Mouse (Mus musculus): ENCODE measurements around the gene Ipo7.
A peak's percentile ranks its signal among the peaks of the same experiment; 100 is the strongest.
"Not testable (repeated sequence)": the region's sequence is repeated elsewhere in the genome, so short reads cannot be mapped to it uniquely, and the experiment has no call there.

The Ipo7 gene

DNA sequence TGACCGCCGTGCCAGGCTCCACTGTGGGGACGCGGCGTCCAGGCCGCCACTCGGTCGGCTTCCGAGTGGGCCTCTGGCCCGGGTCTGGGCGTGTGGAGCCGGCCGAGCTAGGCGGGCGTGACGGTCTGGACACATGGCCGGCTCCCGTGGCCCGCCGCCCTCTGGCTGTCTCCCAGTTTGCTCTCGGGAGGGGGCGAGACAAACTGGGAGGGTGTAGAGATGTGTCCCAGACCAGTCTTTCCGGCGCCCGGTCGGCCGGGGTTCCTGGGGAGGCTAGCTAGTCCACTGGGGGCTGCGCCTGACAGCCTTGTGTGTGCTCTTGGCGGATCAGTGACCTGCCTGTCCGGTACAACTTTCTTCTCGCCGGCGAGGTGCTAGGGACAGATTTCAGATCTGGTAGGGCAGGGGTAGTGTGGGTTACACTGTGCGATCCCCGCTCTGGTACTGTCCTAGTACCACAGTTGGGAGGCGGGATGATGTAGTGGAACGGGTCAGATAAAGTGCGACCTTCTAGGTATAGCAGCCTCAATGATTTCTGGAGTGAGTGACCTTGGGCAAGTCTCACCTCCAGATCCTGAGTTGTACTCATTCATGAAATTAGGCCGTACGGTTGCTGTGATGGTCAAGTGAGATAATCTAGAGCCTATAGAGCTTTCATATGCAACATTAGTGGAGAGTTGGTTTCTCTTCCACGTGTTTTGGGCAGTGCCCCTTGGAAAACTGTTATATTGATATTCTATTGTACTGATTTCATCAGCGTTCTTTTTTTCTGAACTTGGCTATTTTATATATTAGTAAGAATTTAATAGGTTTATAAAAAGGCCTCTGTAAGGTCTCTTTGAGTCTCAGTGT, 783 bp downstream of the Ipo7 start:
- DNase-seq (ENCODE audit: low spot score) = peak; percentile 51

DNA sequence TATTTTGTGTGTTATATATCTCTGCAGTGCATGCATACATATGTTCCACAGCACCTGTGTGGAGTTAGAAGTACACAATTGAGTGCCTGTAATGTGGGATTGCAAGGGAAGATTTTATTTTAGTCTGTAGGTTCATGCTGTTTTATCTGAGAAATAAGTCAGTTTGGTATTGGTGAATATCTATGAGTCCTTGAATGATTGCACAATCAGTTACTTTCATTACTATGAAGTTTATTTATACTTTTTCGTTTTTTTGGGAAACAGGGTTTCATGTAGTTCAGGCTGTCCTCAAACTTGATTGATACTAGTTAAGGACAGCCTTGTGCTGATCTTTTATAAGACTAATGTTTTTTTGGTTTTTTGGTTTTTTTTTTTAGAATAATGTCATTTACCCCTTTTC, 5.5 kb downstream of the Ipo7 start:
- no peak for DNase-seq (ENCODE audit: low spot score)

DNA sequence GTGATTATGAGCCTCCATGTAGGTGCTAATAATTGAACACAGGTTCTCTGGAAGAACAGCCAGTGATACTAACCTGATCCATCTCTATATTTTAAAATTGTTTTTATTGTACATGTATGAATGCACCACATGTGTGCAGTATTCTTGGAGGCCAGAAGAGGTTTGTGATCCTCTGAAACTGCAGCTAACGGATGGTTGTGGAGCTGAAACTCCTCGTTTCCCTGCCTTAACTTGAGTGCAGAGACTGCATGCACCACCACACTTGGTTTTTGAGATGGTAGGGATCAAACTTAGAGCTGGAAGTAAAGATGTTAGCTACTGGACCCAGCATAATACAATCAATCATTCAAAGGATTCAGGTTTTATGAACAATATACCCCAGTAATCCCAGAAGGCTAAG, 8.5 kb downstream of the Ipo7 start:
- DNase-seq (ENCODE audit: low spot score) = no peak

DNA sequence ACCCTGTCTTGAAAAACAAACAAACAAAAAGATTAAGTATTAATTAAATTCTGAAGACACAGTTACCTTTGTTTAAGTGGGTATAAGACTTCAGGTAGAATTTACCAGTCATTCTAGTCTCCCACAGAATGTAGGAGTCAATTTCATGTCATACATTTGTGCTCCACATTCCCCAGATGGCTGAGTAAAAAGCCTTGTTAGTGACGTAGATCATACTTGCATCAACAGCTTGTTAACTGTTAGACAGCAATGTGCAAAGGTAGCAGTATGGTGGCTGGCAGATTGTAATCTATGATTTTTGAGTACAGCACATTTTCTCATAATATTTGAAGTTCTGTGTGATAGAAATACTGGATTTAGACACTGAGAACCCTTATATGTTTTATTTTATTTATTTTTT, 10.8 kb downstream of the Ipo7 start:
- DNase-seq (ENCODE audit: low spot score) = no peak

DNA sequence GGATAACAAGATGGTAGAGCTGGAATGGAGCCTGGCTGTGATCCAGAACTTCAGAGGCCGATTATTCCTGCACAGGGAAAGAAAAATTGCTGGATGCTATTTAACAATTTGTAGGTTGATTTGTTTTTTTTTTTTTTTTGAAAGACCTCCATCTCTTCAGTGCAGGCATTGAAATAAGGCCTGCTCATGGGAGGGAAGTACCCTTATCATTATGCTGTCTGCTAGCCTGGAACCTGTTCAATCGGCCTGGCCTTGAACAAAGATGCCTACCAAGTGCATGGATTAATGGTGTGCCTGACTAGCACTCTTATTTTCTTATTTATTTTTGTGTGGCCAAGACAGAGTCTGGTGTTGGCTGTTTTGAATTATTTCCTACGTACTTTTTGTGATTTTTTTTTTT, 12.3 kb downstream of the Ipo7 start:
- no peak for DNase-seq (ENCODE audit: low spot score)

DNA sequence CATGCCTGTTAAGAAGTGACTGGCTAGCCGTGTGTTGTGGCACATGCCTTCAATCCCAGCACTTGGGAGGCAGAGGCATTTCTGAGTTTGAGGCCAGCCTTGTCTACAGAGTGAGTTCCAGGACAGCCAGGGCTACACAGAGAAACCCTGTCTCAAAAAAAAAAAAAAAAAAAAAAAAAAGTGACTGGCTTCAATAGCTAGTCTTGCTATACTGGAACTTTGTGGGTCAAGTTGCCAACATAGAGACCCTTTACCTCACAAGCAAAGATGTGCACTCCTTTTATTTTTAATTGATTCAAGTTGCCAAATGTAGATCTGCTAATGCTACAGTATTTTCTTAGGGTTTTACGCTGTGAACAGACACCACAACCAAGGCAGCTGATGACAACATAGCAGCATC, 39.6 kb downstream of the Ipo7 start:
- not testable (repeated sequence) for DNase-seq (ENCODE audit: low spot score)

DNA sequence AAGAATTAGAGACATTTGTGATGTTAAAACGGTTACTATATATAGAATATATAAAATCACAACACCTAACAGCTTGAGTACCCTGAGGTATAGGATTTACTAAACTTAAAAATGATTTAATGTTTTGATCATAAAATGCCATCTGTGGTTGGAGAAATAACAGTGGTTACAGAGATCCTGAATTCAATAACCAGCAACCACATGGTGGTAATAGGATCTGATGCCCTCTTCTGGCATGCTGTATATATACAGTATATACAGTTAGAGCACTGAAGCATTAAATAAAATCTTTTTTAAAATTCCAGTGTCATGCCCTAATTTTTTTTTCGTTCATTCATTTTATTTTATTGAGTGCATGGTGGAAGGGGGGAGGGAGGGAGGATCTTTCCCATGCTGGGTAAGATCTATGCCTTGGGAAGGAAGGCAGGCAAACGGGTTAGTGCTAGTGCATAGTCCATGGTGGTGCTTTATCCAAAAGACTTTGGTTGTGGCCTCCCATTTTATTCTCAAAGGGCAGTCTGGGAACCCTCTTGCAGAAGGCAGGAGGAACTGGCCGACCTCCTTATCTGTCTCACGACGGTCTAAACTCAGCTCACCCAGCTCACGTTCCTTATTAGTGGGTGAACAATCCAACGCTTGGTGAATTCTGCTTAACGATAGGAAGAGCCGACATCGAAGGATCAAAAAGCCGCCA, 41.2 kb downstream of the Ipo7 start:
- DNase-seq (ENCODE audit: low spot score) = no peak

DNA sequence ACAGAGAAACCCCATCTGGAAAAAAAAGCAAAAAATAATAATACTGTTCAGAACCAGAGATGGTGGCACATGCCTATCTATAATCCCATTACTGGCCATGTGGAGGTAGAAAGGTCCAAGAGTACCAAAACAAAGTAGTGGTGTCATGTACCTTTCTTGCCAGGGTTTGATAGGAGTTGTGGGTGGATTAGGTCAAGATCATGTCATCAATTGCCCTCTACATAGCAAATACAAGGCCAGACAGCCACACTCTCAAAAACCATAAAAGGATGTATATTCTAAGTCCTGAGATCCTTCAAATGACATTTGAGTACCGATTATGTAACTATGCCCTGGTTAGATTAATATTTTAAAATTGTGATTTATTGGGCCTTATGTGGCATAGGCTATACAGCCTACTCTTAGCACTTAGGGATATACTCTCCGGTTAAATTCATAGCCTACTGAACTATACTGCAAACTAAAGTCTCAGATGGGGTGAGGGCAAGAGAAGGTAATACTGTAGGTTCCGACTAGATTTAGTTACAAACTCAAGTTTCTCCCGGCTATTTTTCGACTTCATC, 42.1 kb downstream of the Ipo7 start:
- DNase-seq (ENCODE audit: low spot score) = no peak

DNA sequence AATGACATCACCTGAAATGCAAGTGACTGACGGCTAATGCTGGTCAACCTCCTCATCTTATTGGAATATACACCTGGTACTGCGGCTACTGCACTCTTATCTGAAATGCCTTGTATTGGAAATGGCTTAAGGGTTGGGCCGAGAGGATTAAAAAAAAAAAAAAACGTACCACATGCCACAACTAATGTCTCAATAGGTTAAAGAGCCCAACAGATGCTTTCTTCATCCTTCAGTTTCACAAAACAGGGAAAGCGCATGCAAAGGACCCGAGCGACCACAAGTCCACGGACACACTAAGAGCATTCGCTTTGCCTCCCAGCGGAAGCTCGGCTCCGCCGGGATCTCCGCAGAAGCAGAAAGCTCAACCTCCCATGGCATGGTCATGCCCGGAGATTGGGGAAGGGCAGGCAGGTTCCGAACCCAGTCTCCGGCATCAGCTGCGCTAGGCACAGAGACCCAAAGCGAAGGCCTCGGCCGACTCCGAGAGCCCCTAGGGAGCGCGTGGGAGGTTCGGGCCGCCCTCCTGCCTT, 42.7 kb downstream of the Ipo7 start:
- no peak for DNase-seq (ENCODE audit: low spot score)

DNA sequence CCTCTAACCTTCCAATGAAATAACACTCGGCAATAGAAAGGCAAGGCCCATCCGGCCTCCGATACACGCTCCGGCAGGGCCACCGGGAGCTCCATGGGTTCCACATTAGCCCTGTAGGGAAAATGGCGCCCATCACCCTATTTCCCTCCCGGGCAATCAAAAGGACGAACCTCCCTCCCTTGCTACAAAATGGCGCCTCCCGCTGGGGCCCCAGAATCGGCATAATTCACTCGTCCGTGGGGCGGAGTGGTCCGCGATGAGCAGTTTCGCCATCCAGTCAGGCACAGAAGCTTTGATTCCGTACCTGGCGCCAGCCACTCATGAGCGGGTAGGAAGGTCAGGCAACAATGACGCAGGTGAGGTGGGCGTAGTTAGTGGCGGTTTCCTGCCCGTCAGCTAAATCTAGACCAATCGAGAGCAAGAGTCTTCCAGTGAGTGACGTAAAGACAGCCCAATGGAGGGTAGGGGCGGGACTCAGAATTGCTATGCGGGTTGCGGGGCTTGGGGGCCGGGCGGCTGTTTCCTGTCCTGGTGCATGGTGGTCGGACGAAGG, 43.2 kb downstream of the Ipo7 start, which contains the start of gene Zfp143:
Zfp143 (plus strand) TSS at position 19 of the 553 bp plus-strand sequence.
- peak; percentile 100 for DNase-seq (ENCODE audit: low spot score)

DNA sequence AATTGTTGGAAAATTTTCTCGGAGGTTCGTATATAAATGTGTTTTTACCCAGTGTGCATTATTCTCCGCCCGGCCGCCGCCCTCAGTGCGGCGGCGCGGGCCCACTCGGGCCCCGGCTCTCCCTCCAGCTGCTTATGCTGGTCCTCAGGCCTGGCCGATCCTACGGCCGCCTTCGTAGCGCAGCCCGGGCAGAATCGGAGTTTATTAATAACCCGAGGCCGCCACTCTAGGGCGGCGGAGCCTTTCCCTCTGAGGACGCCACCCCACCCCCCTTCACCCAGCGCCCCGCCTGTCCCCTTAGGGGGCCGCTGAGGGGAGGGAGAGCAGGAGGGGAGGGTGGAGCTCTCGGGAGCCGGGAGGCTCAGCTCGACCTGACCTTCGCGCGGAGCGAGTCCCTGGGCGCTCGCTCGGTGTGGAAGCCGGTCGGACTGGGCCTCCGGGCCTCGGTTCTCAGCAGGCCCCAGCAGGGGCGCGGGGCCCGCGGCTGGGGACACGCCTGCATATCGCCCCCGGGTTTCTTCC, 43.7 kb downstream of the Ipo7 start:
- DNase-seq (ENCODE audit: low spot score) = peak; percentile 82

DNA sequence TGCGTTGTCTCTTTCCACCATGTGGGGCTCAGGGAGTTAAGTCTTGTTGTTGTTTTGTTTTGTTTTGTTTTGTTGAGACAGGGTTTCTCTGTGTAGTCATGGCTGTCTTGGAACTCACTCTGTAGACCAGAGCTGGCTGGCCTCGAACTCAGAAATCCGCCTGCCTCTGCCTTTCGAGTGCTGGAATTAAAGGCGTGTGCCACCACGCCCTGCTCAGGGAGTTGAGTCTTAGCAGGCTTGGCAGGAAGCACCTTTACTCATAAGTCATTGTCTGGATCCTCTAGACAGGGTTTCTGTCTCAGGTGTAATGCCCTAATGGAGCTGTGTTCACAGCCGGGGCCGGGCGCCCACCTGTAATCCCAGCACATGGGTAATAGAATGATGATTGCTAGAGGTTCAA, 45.7 kb downstream of the Ipo7 start:
- no peak for DNase-seq (ENCODE audit: low spot score)

DNA sequence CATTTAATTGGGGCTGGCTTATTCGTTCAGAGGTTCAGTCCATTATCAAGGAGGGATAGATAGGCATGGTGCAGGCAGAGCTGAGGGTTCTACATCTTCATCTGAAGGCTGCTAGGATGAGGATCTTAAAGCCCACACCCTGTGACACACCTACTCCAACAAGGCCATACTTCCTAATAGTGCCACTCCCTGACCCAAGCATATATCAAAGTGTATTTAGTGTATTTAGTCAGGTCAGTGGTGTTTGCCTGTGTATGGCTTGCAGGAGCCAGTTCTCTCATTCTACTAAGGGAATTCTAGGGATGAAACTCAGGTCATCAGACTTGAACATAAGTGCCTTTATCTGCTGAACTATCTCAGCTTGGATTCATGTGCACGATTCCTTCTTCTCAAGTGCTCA, 51.0 kb downstream of the Ipo7 start:
- DNase-seq (ENCODE audit: low spot score) = no peak

DNA sequence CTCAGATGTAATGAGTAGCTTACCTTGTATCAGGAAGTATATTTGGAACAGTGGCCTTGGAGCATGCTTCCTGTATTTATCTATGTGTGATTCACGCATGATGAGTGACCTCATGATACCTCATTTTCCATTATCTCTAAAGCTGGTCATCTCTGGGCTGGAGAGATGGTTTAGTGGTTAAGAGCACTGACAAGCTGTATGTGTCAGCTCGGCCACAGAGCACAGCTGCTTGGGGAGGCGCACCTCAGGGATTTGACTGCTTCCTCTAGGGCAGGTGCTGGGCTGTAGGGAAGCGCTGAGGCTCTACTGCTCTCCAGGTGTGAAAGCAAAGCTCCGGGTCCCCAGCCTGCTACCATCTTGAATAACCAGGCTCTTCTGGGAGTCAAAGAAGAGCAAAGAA, 60.1 kb downstream of the Ipo7 start:
- DNase-seq (ENCODE audit: low spot score) = no peak

DNA sequence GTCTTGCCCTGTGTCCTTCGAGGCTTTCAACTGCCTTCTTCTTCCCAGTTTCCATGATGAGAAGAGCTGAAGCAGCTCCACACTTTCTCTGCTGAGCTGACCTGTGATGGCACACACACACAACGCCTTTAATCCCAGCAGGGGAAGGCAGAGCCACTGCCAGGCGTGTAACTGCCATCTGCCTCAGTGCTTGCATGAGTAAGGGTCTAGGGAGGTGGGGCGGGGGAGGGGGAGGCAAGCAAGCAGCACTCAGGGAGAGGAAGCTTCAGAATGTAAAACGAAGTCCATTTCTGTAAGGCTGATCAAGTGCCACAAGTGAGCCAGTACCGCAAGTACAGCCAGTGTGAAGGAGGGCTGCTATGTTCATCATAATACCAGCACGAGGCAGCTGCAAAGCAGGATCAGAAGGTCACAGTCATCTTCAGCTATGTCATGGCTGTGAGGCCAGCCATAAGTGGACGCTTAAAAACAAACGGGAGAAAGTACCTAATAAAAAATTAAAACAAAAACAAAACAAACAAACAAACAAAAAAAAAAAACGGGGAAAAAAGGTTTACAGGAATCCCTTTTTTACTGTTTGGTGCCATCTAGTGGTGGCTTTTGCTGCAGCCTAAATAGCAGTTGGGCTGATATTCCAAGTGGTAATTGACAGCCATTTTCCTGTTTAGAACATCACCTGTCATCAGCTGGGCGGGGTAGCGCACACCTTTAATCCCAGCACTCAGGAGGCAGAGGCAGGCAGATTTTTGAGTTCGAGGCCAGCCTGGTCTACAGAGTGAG, 65.5 kb downstream of the Ipo7 start:
- no peak for DNase-seq (ENCODE audit: low spot score)

DNA sequence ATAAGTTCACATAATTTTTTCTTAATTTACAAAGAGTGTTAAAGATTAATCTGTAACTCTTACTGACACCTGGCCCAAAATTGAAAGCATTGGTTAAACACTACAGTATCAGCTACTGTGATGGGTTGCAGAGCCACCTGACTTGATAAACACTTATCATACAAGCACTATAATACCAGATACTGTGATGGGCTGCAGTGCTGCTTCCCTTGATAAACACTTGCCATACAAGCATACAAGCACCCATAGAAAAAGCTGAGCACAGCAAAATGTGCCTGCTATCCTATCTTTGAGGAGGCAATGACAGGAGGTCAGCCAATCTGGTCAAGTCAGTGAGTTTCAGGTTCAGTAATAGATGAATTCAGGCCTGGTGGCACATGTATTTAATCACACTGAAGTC, 67.1 kb downstream of the Ipo7 start:
- DNase-seq (ENCODE audit: low spot score) = no peak

DNA sequence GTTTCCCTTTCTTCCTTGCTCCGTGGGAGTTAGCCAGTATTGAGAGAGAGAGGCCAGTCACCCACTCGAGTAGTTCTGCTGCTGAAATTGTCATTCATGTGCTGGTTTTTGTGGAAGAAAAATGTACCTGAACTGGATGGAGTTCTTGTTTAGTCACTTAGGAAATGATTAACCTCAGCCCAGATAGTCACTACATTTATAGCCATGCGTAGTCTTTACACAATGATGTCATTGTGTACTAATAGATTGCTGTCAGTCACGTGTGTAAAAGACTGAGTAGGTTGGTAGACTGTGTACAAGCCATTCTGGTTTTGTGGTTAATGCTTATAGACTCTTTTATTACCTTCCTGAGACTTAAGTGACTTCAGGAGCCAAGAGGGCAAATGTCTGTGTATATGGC, 69.8 kb downstream of the Ipo7 start:
- no peak for DNase-seq (ENCODE audit: low spot score)

DNA sequence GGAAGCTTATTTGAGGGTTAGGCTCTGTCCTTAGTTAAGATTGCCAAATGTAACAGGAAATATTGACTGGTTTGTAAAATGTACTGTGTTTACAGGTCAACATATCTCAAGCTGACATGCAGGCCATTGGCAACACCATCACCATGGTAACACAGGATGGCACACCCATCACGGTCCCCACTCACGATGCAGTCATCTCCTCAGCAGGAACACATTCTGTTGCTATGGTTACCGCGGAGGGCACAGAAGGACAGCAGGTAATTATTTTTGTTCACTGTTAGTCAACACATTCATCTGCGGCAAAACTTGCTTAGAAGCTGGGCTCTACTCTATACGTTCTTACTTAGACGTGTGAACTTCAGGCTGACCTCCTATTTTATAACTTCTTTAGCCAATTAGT, 73.6 kb downstream of the Ipo7 start:
- no peak for DNase-seq (ENCODE audit: low spot score)

DNA sequence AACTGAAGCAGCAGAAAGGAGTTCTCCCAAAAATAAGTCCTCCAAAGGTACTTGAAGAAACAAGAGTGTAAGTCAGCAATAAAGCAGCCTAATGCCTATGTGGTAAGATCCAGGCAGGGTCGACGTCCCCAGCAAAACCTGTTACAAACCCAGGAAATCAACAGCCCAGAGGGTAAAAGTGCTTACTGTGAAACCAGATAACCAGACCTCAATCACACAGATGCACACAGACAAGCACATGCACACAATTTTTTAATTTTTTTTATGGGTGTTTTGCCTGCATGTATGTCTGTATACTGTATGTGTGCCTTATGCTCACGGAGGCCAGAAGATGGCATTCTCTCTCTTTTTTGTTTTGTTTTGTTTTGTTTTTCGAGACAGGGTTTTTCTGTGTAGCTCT, 78.3 kb downstream of the Ipo7 start:
- DNase-seq (ENCODE audit: low spot score) = no peak

DNA sequence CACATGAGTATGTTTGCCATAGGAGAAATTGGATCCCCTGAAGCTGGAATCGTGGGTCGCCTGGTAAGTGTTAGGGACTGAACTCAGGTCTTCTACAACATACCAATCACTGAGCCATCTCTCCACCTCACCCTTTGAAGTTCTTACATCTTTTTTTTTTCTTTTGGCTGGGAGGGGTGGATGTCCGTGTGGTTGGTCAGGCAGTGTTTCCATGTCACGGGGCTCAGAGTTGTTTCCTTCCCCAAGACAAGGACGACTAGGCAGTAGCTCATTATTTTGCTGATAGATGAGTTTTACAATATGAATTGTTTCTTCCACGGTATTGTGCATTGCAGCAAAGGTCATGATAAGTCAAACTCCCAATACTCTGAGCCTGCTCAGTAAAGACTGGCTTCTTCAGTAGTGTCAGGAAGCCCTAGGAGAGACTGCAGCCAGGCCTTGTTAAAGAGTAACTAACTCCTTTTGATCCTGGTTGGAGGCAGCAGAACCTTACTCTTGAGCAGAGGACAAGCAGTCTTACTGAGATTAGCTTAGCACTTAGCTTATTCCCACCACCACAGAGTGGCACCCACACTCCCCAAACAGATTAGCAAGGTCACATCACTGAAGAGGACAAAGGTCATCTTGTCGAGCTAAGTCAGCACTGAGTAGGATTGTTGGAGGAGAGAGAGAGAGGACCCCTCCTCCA, 79.2 kb downstream of the Ipo7 start:
- DNase-seq (ENCODE audit: low spot score) = no peak

DNA sequence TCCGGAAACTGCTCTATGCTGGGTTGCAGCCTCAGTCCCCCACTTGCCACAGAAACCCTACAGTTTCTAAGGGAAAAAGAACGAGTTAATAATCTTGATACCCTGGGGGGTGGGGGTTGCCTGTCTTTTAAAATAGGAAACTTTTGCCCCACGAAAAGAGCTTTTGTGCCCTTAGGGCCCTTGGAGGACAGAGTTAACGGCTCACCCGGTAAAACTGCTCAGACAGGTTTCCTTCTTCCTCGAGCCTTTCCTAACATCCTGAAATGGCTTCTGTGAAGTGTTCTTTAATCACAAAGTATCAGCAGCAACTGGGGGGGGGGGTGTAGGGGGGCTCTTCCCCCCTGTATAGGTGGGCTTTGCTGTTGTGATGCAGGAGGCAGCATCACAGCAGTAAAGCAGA, 82.8 kb downstream of the Ipo7 start:
- DNase-seq (ENCODE audit: low spot score) = no peak

Measured in ovary, postnatal 10 days (tissue).